Mouse (Mus musculus): ENCODE measurements around the gene Uvrag. TPM values are rescaled to one million over a fixed set of nuclear protein-coding genes. Genes with fewer than 3 reads are reported as not detected.

Gene Uvrag
- total RNA-seq, 2 experiments from 2014 or later = 10.5 to 15.6 TPM

DNA sequence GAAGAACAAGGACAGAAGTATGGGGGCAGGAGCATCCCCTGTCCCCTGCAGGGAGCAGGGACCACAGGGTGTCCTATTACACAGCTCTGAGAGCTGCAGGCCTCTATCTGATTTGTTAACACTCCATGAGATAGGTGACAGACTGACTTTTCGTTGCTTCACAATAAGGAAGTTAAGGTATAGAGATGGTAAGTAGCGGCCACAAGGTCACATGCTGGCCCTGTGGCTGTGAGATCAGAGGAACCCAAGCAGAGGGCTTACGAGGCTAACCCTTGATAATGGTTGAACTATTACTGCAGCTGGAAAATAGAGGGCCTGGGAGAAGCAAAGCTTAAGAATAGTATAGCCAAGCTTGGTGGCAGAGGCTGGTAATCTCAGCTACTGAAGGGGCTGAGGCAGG, 300.2 kb downstream of the Uvrag start:
- ATAC-seq (replicated peaks; ENCODE audit: low FRiP score, poor library complexity, severe bottlenecking) = no peak

- no peak for ATAC-seq (replicated peaks; ENCODE audit: low FRiP score, poor library complexity, severe bottlenecking)
These were observed 301.6 kb downstream of the Uvrag start for GRCm38 (mm10) chr7:98839312-98839711.

- ATAC-seq (replicated peaks; ENCODE audit: low FRiP score, poor library complexity, severe bottlenecking) = no peak
These were observed 302.2 kb downstream of the Uvrag start for GRCm38 (mm10) chr7:98838729-98839141.

DNA sequence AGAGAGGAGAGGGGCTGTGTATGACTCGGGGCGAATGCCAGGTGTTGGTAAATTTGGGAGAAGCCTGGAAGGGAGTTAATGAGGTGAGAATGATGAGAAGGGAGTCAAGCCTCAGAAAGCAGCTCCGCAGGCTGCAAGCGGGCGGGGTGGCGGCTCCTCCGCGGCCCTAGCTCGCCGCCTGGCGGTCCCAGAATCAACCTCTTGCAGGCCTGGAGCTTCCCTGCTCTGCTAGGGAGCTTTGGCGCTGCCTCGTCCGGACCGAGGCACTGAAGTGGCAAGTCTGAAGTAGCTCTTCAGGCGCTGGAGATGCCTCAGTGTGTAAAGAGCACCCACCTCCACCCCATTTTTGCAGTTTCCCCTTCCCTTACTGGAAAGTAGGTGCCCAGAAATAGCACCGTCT, 303.0 kb downstream of the Uvrag start:
- no peak for ATAC-seq (replicated peaks; ENCODE audit: low FRiP score, poor library complexity, severe bottlenecking)

- ATAC-seq (replicated peaks; ENCODE audit: low FRiP score, poor library complexity, severe bottlenecking) = no peak
These were observed 304.3 kb downstream of the Uvrag start for GRCm38 (mm10) chr7:98836646-98837045.

- ATAC-seq (replicated peaks; ENCODE audit: low FRiP score, poor library complexity, severe bottlenecking) = no peak
These were observed 305.2 kb downstream of the Uvrag start for GRCm38 (mm10) chr7:98835519-98836441.

Other genes with a start within 250 kb of the Uvrag start
- 0.42 and 7.6 TPM in 2 replicates for gene Dgat2, start 41.6 kb upstream of the Uvrag start, total RNA-seq (2015; ENCODE audit: low replicate concordance)
- gene Dgat2, start 41.6 kb upstream of the Uvrag start, total RNA-seq (2017; ENCODE audit: low replicate concordance) = 0.90 and 2.8 TPM in 2 replicates
- 8.6 and 18.4 TPM in 2 replicates for gene Mogat2, start 97.5 kb upstream of the Uvrag start, total RNA-seq (2015; ENCODE audit: low replicate concordance)
- 2.3 TPM in 1 of 2 replicates, not detected in the other for gene Mogat2, start 97.5 kb upstream of the Uvrag start, total RNA-seq (2017; ENCODE audit: low replicate concordance)
- not detected in 2 replicates for gene Map6, start 126.3 kb upstream of the Uvrag start, total RNA-seq (2015; ENCODE audit: low replicate concordance)
- gene Map6, start 126.3 kb upstream of the Uvrag start, total RNA-seq (2017; ENCODE audit: low replicate concordance) = not detected in 2 replicates
- 1.1 TPM in 1 of 2 replicates, not detected in the other for gene Serpinh1, start 212.1 kb upstream of the Uvrag start, total RNA-seq (2015; ENCODE audit: low replicate concordance)
- gene Serpinh1, start 212.1 kb upstream of the Uvrag start, total RNA-seq (2017; ENCODE audit: low replicate concordance) = 1.4 and 1.5 TPM in 2 replicates
- gene Gdpd5, start 240.3 kb upstream of the Uvrag start, total RNA-seq (2015; ENCODE audit: low replicate concordance) = not detected in 2 replicates
- not detected in 2 replicates for gene Gdpd5, start 240.3 kb upstream of the Uvrag start, total RNA-seq (2017; ENCODE audit: low replicate concordance)

Data from erythroid progenitor cell, adult 5-6 weeks (primary cell).